Mouse (Mus musculus) right cerebral cortex, postnatal 14 days (tissue): ENCODE data around the gene Eya3.
"Not testable (repeated sequence)": the region's sequence is repeated elsewhere in the genome, so short reads cannot be mapped to it uniquely, and the experiment has no call there.

Experiments
- DNase-seq: peaks from one replicate; pipeline ENCODE4 v3.0.0; 2022

Gene Eya3

GRCm38 (mm10) chr4:132649271-132649999 lies 10.6 kb downstream of the Eya3 start:
- no peak for DNase-seq

- peak; percentile 8 for DNase-seq
Measured at GRCm38 (mm10) chr4:132652842-132653241, 14.1 kb downstream of the Eya3 start.

GRCm38 (mm10) chr4:132653799-132654198 lies 15.0 kb downstream of the Eya3 start:
- DNase-seq: no peak

GRCm38 (mm10) chr4:132655290-132655689 lies 16.5 kb downstream of the Eya3 start:
- no peak for DNase-seq

- no peak for DNase-seq
Measured at GRCm38 (mm10) chr4:132659106-132659505, 20.3 kb downstream of the Eya3 start.

- no peak for DNase-seq
Measured at GRCm38 (mm10) chr4:132672697-132673096, 33.9 kb downstream of the Eya3 start.

- DNase-seq: no peak
Measured at GRCm38 (mm10) chr4:132676771-132677539, 38.2 kb downstream of the Eya3 start.

- DNase-seq: no peak
Measured at GRCm38 (mm10) chr4:132689634-132690033, 50.8 kb downstream of the Eya3 start.

- no peak for DNase-seq
Measured at GRCm38 (mm10) chr4:132693366-132693765, 54.6 kb downstream of the Eya3 start.

GRCm38 (mm10) chr4:132702076-132702475 lies 63.3 kb downstream of the Eya3 start:
- DNase-seq: no peak

GRCm38 (mm10) chr4:132706885-132707284 lies 68.1 kb downstream of the Eya3 start:
- DNase-seq: no peak

GRCm38 (mm10) chr4:132713181-132713580 lies 74.4 kb downstream of the Eya3 start:
- no peak for DNase-seq

- DNase-seq: no peak
Measured at GRCm38 (mm10) chr4:132718251-132718650, 79.5 kb downstream of the Eya3 start.

- DNase-seq: no peak
Measured at GRCm38 (mm10) chr4:132728233-132728632, 89.4 kb downstream of the Eya3 start.

GRCm38 (mm10) chr4:132731616-132732015 lies 92.8 kb downstream of the Eya3 start:
- no peak for DNase-seq

GRCm38 (mm10) chr4:132732148-132732684 lies 93.4 kb downstream of the Eya3 start, which contains the start of gene Xkr8:
Gene Xkr8, minus strand, starts transcription at chr4:132732546.
- DNase-seq: peak; percentile 79

- no peak for DNase-seq
Measured at GRCm38 (mm10) chr4:132733071-132733770, 94.4 kb downstream of the Eya3 start.

- DNase-seq: no peak
Measured at GRCm38 (mm10) chr4:132734766-132735165, 96.0 kb downstream of the Eya3 start.

- DNase-seq: no peak
Measured at GRCm38 (mm10) chr4:132735389-132735788, 96.6 kb downstream of the Eya3 start.

- DNase-seq: no peak
Measured at GRCm38 (mm10) chr4:132735894-132736293, 97.1 kb downstream of the Eya3 start.

GRCm38 (mm10) chr4:132737154-132737553 lies 98.4 kb downstream of the Eya3 start:
- DNase-seq: not testable (repeated sequence)

GRCm38 (mm10) chr4:132741491-132741890 lies 102.7 kb downstream of the Eya3 start:
- no peak for DNase-seq
